Mouse (Mus musculus): ENCODE results near the gene Sat1.

Sat1 gene

GRCm38 (mm10) chrX:155166313-155166712 lies 49.9 kb downstream of the Sat1 start:
- DNase-seq (ENCODE audit: low read depth): no peak

GRCm38 (mm10) chrX:155163553-155163952 lies 52.7 kb downstream of the Sat1 start:
- no peak for DNase-seq (ENCODE audit: low read depth)
